22 mouse cellular contexts compared by ENCODE assay signal in genomic region chr19:53854978-53855377, GRCm38 (mm10). TPM values are rescaled to one million over a fixed set of nuclear protein-coding genes. Genes with fewer than 3 reads are reported as not detected.
DNase-seq lines count a peak whose midpoint lies in the region; ATAC-seq and TF ChIP-seq lines count a peak whose summit lies in the region.
"Had no signal": no experiment of that assay in that cellular context is flagged by ENCODE, and none has a peak within 500 bp of the region (broad histone marks: within the 10 kb centered on the region; RNA-seq: fewer than 3 reads in every experiment).

No protein-coding gene starts in this region.

- no peak for ATAC-seq in forebrain, embryonic 13.5 days
- no peak for ATAC-seq in forebrain, embryonic 15.5 days (replicated peaks)
- ATAC-seq in liver, embryonic 11.5 days (replicated peaks; ENCODE audit: low FRiP score), result no peak
- peak; percentile 74 for ATAC-seq in granulocyte monocyte progenitor cell, adult 5-6 weeks (replicated peaks; ENCODE audit: poor library complexity, severe bottlenecking)
- ATAC-seq in monocyte, adult 5-6 weeks (replicated peaks; ENCODE audit: insufficient number of reproducible peaks, low FRiP score, low TSS enrichment, poor library complexity, severe bottlenecking), result peak; percentile 57
- ATAC-seq: forebrain, embryonic 16.5 days; midbrain, embryonic 13.5 days had no signal

- H3K4me1 ChIP-seq in forebrain, embryonic 13.5 days, result peaks cover 95% of the 10 kb centered on the region
- H3K4me1 ChIP-seq in forebrain, embryonic 15.5 days, result peaks cover 89% of the 10 kb centered on the region
- H3K4me1 ChIP-seq in liver, adult 2 months (ENCODE audit: control insufficient read depth, insufficient read depth, low read length), result peaks cover 5% of the 10 kb centered on the region; the same call in 1 of the 2 replicates
- H3K4me1 ChIP-seq in liver, embryonic 11.5 days (replicated peaks; ENCODE audit: control insufficient read depth, insufficient read depth, low read length), result peaks cover 22% of the 10 kb centered on the region
- no peaks in the 10 kb centered on the region for H3K4me1 ChIP-seq in thymus, adult 2 months (replicated peaks; ENCODE audit: control insufficient read depth, insufficient read depth, low read length)
- H3K4me1 ChIP-seq in limb, embryonic 10.5 days, result peaks cover 65% of the 10 kb centered on the region

- TF ChIP-seq CTCF in liver, adult 2 months (IDR thresholded peaks at IDR 0.05; ENCODE audit: low read depth, low read length), result no peak
- no peak for TF ChIP-seq CTCF in thymus, adult 2 months (IDR thresholded peaks at IDR 0.05; ENCODE audit: borderline replicate concordance, control insufficient read depth, extremely low read depth, insufficient read depth, low read length, poor library complexity)

- peak; percentile 26 for DNase-seq in liver, adult 2 months (ENCODE audit: extremely low read depth, low read depth, low spot score)
- DNase-seq in liver, embryonic 11.5 days (ENCODE audit: low spot score), result no peak
- DNase-seq in thymus, adult 2 months, result no peak
- DNase-seq in limb, embryonic 10.5 days (ENCODE audit: low spot score), result no peak
- DNase-seq: adrenal gland, adult 2 months; cerebellum, adult 18-20 months; cerebellum, postnatal 14 days; gastrocnemius, postnatal 25 days; heart, postnatal 36 days; kidney, adult 11 months; right cerebral cortex, postnatal 4 days had no signal

- no peak for TF ChIP-seq POLR2A in liver, adult 2 months (IDR thresholded peaks at IDR 0.05; ENCODE audit: extremely low read depth, insufficient read depth, low read length)
- TF ChIP-seq POLR2A in thymus, adult 2 months (IDR thresholded peaks at IDR 0.05; ENCODE audit: control insufficient read depth, extremely low read depth, insufficient read depth, low read length, poor library complexity), result no peak

- no peaks in the 10 kb centered on the region for H3K36me3 ChIP-seq in forebrain, embryonic 13.5 days (ENCODE audit: poor library complexity, severe bottlenecking)
- no peaks in the 10 kb centered on the region for H3K36me3 ChIP-seq in forebrain, embryonic 15.5 days
- no peaks in the 10 kb centered on the region for H3K36me3 ChIP-seq in liver, adult 2 months (ENCODE audit: control insufficient read depth, insufficient read depth, low read length)
- H3K36me3 ChIP-seq in liver, embryonic 11.5 days (ENCODE audit: control insufficient read depth, insufficient read depth, low read length), result no peaks in the 10 kb centered on the region
- no peaks in the 10 kb centered on the region for H3K36me3 ChIP-seq in thymus, adult 2 months (ENCODE audit: control insufficient read depth, insufficient read depth, low read length)
- H3K36me3 ChIP-seq in limb, embryonic 10.5 days, result no peaks in the 10 kb centered on the region
- H3K36me3 ChIP-seq: embryonic facial prominence, embryonic 12.5 days; hindbrain, embryonic 13.5 days; limb, embryonic 15.5 days; midbrain, embryonic 13.5 days had no signal

- 0 out of 2 replicates have a peak overlapping the region, but pooled peaks have one; percentile 2 for H3K9ac ChIP-seq in forebrain, embryonic 13.5 days
- H3K9ac ChIP-seq in forebrain, embryonic 15.5 days (replicated peaks), result no peak overlapping the region
- H3K9ac ChIP-seq in liver, adult 2 months (ENCODE audit: low read depth, low read length), result no peak overlapping the region
- H3K9ac ChIP-seq in liver, embryonic 11.5 days (ENCODE audit: low read depth, low read length), result no peak overlapping the region
- H3K9ac ChIP-seq: embryonic facial prominence, embryonic 12.5 days; hindbrain, embryonic 13.5 days; limb, embryonic 15.5 days; midbrain, embryonic 13.5 days had no signal

- no peak overlapping the region for H3K4me3 ChIP-seq in forebrain, embryonic 13.5 days
- no peak overlapping the region for H3K4me3 ChIP-seq in forebrain, embryonic 15.5 days
- no peak overlapping the region for H3K4me3 ChIP-seq in liver, adult 2 months (ENCODE audit: insufficient read depth, low read depth, low read length)
- no peak overlapping the region for H3K4me3 ChIP-seq in liver, embryonic 11.5 days (ENCODE audit: low read depth, low read length)
- H3K4me3 ChIP-seq in thymus, adult 2 months (ENCODE audit: control insufficient read depth, insufficient read depth, low read length), result no peak overlapping the region
- no peak overlapping the region for H3K4me3 ChIP-seq in limb, embryonic 10.5 days
- H3K4me3 ChIP-seq: embryonic facial prominence, embryonic 12.5 days; erythroblast, embryonic 14.5 days; hindbrain, embryonic 13.5 days; limb, embryonic 15.5 days; midbrain, embryonic 13.5 days had no signal

- H3K4me2 ChIP-seq in forebrain, embryonic 13.5 days, result peak overlapping the region; percentile 59
- no peak overlapping the region for H3K4me2 ChIP-seq in forebrain, embryonic 15.5 days (replicated peaks)
- H3K4me2 ChIP-seq in liver, embryonic 11.5 days, result no peak overlapping the region
- H3K4me2 ChIP-seq: embryonic facial prominence, embryonic 12.5 days; hindbrain, embryonic 13.5 days; limb, embryonic 15.5 days; midbrain, embryonic 13.5 days had no signal

- H3K27me3 ChIP-seq in forebrain, embryonic 13.5 days, result no peaks in the 10 kb centered on the region
- H3K27me3 ChIP-seq in forebrain, embryonic 15.5 days, result no peaks in the 10 kb centered on the region
- H3K27me3 ChIP-seq in liver, adult 2 months (ENCODE audit: control insufficient read depth, insufficient read depth, low read length), result no peaks in the 10 kb centered on the region
- H3K27me3 ChIP-seq in liver, embryonic 11.5 days (replicated peaks; ENCODE audit: control insufficient read depth, insufficient read depth, low read length), result no peaks in the 10 kb centered on the region
- H3K27me3 ChIP-seq in thymus, adult 2 months (ENCODE audit: control insufficient read depth, insufficient read depth, low read length), result no peaks in the 10 kb centered on the region
- H3K27me3 ChIP-seq in limb, embryonic 10.5 days (ENCODE audit: low read depth, poor library complexity, severe bottlenecking), result no peaks in the 10 kb centered on the region
- H3K27me3 ChIP-seq: embryonic facial prominence, embryonic 12.5 days; limb, embryonic 15.5 days; midbrain, embryonic 13.5 days had no signal

- no peaks in the 10 kb centered on the region for H3K79me2 ChIP-seq in liver, adult 2 months (ENCODE audit: control insufficient read depth, insufficient read depth, low read length)

- peak overlapping the region; percentile 36; the same call in 1 of the 2 replicates for H3K27ac ChIP-seq in forebrain, embryonic 13.5 days
- no peak overlapping the region for H3K27ac ChIP-seq in forebrain, embryonic 15.5 days (replicated peaks)
- no peak overlapping the region for H3K27ac ChIP-seq in liver, adult 2 months (replicated peaks; ENCODE audit: insufficient read depth, low read depth, low read length)
- H3K27ac ChIP-seq in liver, embryonic 11.5 days (ENCODE audit: low read depth, low read length), result no peak overlapping the region
- H3K27ac ChIP-seq in thymus, adult 2 months (ENCODE audit: control insufficient read depth, insufficient read depth, low read length), result no peak overlapping the region
- H3K27ac ChIP-seq in limb, embryonic 10.5 days, result no peak overlapping the region
- H3K27ac ChIP-seq: embryonic facial prominence, embryonic 12.5 days; hindbrain, embryonic 13.5 days; kidney, postnatal 0 days; limb, embryonic 15.5 days; midbrain, embryonic 13.5 days had no signal

- H3K9me3 ChIP-seq in forebrain, embryonic 13.5 days (replicated peaks), result no peaks in the 10 kb centered on the region
- no peaks in the 10 kb centered on the region for H3K9me3 ChIP-seq in forebrain, embryonic 15.5 days
- H3K9me3 ChIP-seq in liver, embryonic 11.5 days (ENCODE audit: control insufficient read depth, low read length), result no peaks in the 10 kb centered on the region
- H3K9me3 ChIP-seq in limb, embryonic 10.5 days (replicated peaks), result no peaks in the 10 kb centered on the region
- H3K9me3 ChIP-seq: embryonic facial prominence, embryonic 12.5 days; hindbrain, embryonic 13.5 days; limb, embryonic 15.5 days; midbrain, embryonic 13.5 days had no signal

- 56% methylated on average over 4 of the region's 4 CpGs for WGBS in forebrain, embryonic 13.5 days
- 67% methylated on average over 4 of the region's 4 CpGs for WGBS in forebrain, embryonic 15.5 days
- 65% methylated on average over 4 of the region's 4 CpGs for WGBS in liver, adult 2 months
- 57% methylated on average over 4 of the region's 4 CpGs for WGBS in liver, embryonic 11.5 days
- 87% methylated on average over 4 of the region's 4 CpGs for WGBS in thymus, adult 2 months
- whole genome bisulfite sequencing in limb, embryonic 10.5 days, result 73% methylated on average over 4 of the region's 4 CpGs

RNA-seq across cellular contexts. Expression of gene Pdcd4, which starts 37.1 kb away (rescaled TPM):
- 110 and 115 TPM in 2 replicates for polyA plus RNA-seq in forebrain, embryonic 13.5 days (2015; fragmentation: Nextera tagmentation; extraction: Ambion mirVana)
- 90.4 and 94.7 TPM in 2 replicates for polyA plus RNA-seq in forebrain, embryonic 15.5 days (2015; fragmentation: Nextera tagmentation; extraction: Ambion mirVana)
- 89.5 and 92.5 TPM in 2 replicates for total RNA-seq in liver, adult 2 months (2014; rRNA removed)
- 16.4 and 17.8 TPM in 2 replicates for polyA plus RNA-seq in liver, adult 2 months (2012; rRNA removed)
- 48.2 and 50.1 TPM in 2 replicates for polyA plus RNA-seq in liver, embryonic 11.5 days (2014; fragmentation: Nextera tagmentation; extraction: Ambion mirVana)
- 267 and 284 TPM in 2 replicates for total RNA-seq in granulocyte monocyte progenitor cell, adult 5-6 weeks (2014; fragmentation: Nextera tagmentation)
- 437 and 499 TPM in 2 replicates for total RNA-seq in granulocyte monocyte progenitor cell, adult 5-6 weeks (2017)
- 238 to 392 TPM (median 322 TPM) in 3 replicates for total RNA-seq in monocyte, adult 5-6 weeks (2017)
- 18.2 and 19.6 TPM in 2 replicates for polyA plus RNA-seq in thymus, adult 2 months (2012; rRNA removed)
- 38.1 and 56.1 TPM in 2 replicates for polyA plus RNA-seq in limb, embryonic 10.5 days (2016; fragmentation: Nextera tagmentation; extraction: Ambion mirVana)

Comparison
In these comparisons a context has a peak if more than half of its experiments do, and no peak if none do; other contexts are left out.
1. ATAC-seq: peak in granulocyte monocyte progenitor cell, adult 5-6 weeks (single experiment) and monocyte, adult 5-6 weeks (single experiment); none in forebrain, embryonic 13.5 days (single experiment), forebrain, embryonic 15.5 days (single experiment) and liver, embryonic 11.5 days (single experiment).